Mouse (Mus musculus): ENCODE measurements around the gene Faap100. TPM values are rescaled to one million over a fixed set of nuclear protein-coding genes. Genes with fewer than 3 reads are reported as not detected.

The Faap100 gene
- polyA plus RNA-seq, 1 experiment from 2014 or later = 44.6 TPM

DNA sequence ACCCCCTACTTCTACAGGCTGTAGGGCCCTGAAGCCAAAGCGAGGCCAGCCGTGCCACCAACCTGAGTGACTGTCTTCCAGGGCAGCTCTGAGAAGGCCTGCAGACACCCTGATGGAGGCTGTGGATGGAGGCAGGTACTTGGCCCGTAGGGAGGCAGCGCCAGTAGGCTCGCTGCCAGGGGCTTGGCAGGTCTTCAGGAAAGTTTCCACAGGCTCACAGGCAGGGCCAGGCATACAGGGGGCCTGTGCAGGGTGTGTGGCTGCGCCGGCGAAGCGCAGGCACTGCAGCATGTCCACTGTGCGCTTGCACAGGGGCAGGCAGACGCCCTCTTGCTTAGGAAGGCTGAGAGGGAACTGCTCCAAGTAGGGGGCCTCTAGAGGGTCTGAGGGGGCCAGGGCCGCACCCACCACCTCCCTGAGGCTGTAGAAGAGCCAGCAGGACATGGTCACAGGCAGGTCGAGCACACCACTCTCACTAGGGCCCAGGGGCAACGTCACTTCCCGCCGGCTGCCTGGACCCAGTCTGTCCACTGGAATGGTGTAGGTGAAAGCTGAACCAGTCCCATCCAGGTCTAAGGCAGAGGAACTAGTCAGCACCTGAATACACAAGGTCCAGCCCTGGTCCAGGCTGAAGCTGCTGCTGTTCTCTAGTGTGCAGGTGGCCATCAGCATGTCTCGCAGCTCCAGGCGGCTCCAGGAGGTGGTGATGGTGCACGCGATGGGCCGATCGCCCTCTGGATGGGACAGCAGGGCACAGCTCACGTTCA, 4.6 kb downstream of the Faap100 start:
- no peaks in the 10 kb centered on the region for H3K27me3 ChIP-seq
- peaks cover 75% of the 10 kb centered on the region for H3K36me3 ChIP-seq
- no peak for ATAC-seq (ENCODE audit: insufficient number of reproducible peaks, insufficient read depth, low FRiP score, low TSS enrichment)
- H3K27ac ChIP-seq = no peak overlapping the region
- H3K9me3 ChIP-seq = no peaks in the 10 kb centered on the region
- no peak overlapping the region for H3K4me2 ChIP-seq (replicated peaks)
- H3K4me3 ChIP-seq = no peak overlapping the region
- WGBS = 88% methylated on average over 23 of the region's 23 CpGs
- no peak overlapping the region for H3K9ac ChIP-seq
- peaks cover 17% of the 10 kb centered on the region for H3K4me1 ChIP-seq

DNA sequence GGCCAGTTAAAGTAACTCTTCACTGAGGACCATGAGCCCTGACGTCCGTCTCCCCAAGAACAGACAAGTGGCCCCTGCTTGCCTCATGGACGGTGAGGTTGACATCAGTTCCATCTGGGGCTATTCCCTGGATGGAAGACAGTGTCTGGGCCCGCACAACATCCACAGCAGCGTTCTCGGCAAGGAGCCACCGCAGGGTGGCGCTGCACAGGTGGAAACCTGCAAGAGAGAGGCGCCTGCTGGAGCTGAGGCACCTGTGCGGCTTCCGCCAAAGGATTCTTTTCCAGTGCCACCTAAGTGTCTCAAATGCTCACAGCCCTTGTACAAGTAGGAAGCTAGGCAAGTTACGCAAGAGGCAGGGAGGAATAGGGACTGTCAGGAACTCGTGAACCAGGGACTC, 5.5 kb downstream of the Faap100 start:
- Histone ChIP-seq H3K9me3 (no peaks in the 10 kb centered on the region), H3K27me3 (no peaks in the 10 kb centered on the region), H3K9ac (no peak overlapping the region), H3K36me3 (peaks cover 80% of the 10 kb centered on the region), H3K4me1 (peaks cover 15% of the 10 kb centered on the region), H3K4me2 (replicated peaks) (no peak overlapping the region), H3K27ac (no peak overlapping the region), H3K4me3 (no peak overlapping the region)
- no peak for ATAC-seq (ENCODE audit: insufficient number of reproducible peaks, insufficient read depth, low FRiP score, low TSS enrichment)
- 60% methylated on average over 13 of the region's 13 CpGs for WGBS

DNA sequence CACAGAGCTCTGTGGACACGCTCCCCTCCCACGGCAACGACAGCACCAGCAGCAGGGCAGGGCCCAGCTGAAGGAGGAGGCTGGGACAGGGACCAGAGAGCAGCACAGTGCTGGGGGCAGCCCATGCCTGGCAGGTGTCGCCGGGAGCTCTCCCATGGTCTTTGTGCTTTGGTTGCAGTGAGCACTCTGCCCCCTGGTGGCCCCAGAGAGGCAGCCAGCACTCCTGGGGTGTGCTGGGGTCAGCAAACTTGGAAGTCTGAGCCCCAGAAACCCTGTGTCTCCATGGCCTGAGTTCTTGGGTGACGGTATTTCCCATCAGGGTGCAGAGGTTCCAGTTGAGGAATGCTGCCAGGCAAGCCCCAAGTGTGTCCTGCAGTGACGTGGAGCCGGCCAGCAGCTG, 8.9 kb downstream of the Faap100 start:
- H3K4me2 ChIP-seq (replicated peaks) = no peak overlapping the region
- 0 out of 2 replicates have a peak overlapping the region, but pooled peaks have one; percentile 3 for H3K27ac ChIP-seq
- H3K27me3 ChIP-seq = no peaks in the 10 kb centered on the region
- no peaks in the 10 kb centered on the region for H3K9me3 ChIP-seq
- peaks cover 11% of the 10 kb centered on the region; the same call in 1 of the 2 replicates for H3K4me1 ChIP-seq
- WGBS = 38% methylated on average over 8 of the region's 8 CpGs
- no peak overlapping the region for H3K4me3 ChIP-seq
- H3K9ac ChIP-seq = no peak overlapping the region
- H3K36me3 ChIP-seq = peaks cover 57% of the 10 kb centered on the region
- peak; percentile 13; the same call in 1 of the 2 replicates for ATAC-seq (ENCODE audit: insufficient number of reproducible peaks, insufficient read depth, low FRiP score, low TSS enrichment)

DNA sequence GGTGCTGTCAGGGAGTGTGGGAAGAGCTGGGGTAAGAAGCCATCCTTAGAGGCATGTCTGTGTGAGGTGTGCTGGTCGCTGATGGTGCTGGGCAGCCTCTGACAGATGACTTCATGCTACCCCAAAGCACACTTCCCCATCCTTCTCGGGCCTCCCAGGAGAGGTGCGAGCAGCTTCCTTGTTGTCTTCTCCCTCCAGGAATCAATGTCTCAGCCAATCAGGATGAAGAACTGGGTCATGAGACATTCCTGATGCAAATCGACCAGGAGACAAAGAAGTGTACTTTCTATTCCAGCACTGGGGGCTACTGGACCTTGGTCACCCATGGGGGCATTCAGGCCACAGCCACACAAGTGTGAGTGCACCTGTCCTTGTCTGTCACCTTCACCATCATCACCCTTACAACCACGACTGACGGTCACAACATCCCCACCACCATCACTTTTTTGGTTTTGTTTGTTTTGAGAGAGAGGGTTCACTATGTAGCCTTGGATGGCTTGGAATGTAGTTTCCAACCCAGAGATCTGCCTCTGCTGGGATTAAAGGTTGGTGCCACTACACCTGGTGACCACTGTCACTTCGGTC, 12.0 kb downstream of the Faap100 start:
- ATAC-seq (ENCODE audit: insufficient number of reproducible peaks, insufficient read depth, low FRiP score, low TSS enrichment) = no peak
- Histone ChIP-seq H3K9ac (no peak overlapping the region), H3K27ac (no peak overlapping the region), H3K4me1 (peaks cover 19% of the 10 kb centered on the region), H3K36me3 (peaks cover 27% of the 10 kb centered on the region), H3K9me3 (no peaks in the 10 kb centered on the region), H3K4me3 (no peak overlapping the region), H3K4me2 (replicated peaks) (no peak overlapping the region), H3K27me3 (no peaks in the 10 kb centered on the region)
- WGBS = 40% methylated on average over 7 of the region's 7 CpGs

DNA sequence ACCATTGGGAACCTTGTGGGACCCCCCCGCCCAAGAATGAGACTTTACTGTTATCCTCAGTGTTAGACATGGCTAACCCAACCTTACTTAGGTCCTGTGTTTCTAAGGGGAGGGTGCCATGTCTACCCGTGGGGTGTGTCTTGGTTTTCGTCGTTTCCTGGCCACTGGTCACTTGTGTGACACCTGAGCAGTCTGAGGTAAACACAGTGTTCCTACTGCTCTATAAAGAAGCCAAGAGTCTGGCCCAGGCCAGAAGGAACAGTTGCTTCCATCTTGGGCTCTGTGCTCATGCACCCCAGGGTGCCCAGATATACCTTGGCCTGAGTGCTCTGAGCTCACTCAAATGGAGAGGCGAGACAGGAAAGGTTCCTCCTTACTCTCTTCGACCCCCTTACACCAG, 15.7 kb downstream of the Faap100 start:
- Histone ChIP-seq H3K27ac (no peak overlapping the region), H3K9ac (no peak overlapping the region), H3K9me3 (no peaks in the 10 kb centered on the region), H3K4me2 (replicated peaks) (no peak overlapping the region), H3K27me3 (no peaks in the 10 kb centered on the region), H3K4me1 (peaks cover 50% of the 10 kb centered on the region), H3K36me3 (no peaks in the 10 kb centered on the region), H3K4me3 (no peak overlapping the region)
- 83% methylated on average over 6 of the region's 6 CpGs for WGBS
- ATAC-seq (ENCODE audit: insufficient number of reproducible peaks, insufficient read depth, low FRiP score, low TSS enrichment) = no peak

DNA sequence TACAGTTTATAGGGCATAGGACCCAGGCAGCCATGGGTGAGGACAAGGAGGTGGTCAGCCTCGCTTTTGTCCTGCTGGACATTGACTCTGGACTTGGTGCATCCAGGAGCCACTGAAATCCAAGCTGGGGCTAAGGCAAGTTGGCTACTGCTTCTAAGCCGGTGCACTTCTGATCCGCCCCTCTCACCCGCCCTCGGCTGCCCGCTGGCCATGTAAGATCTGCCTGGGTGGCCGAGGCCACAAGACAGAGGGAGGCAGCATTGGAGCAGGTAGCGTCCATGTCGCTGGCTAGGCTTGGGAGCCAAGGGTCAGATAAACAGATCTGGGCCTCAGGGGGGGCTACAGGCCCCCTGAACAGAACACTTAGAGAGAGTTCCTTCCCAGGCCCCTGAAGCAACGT, 17.3 kb downstream of the Faap100 start, which contains the start of gene Fscn2:
TSS of gene Fscn2 (plus strand) at position 240 of the 400 bp plus-strand sequence.
- Histone ChIP-seq H3K27ac (peak within 1 kb of the TSS; percentile 50; the same call in 1 of the 2 replicates), H3K9ac (peak within 1 kb of the TSS; percentile 30; the same call in 1 of the 2 replicates), H3K4me3 (no peak within 1 kb of the TSS), H3K27me3 (no peaks in the 10 kb centered on the region), H3K36me3 (no peaks in the 10 kb centered on the region), H3K9me3 (no peaks in the 10 kb centered on the region), H3K4me1 (peaks cover 57% of the 10 kb centered on the region), H3K4me2 (replicated peaks) (no peak within 1 kb of the TSS)
- ATAC-seq (ENCODE audit: insufficient number of reproducible peaks, insufficient read depth, low FRiP score, low TSS enrichment) = no peak
- WGBS = 61% methylated on average over 8 of the region's 10 CpGs

DNA sequence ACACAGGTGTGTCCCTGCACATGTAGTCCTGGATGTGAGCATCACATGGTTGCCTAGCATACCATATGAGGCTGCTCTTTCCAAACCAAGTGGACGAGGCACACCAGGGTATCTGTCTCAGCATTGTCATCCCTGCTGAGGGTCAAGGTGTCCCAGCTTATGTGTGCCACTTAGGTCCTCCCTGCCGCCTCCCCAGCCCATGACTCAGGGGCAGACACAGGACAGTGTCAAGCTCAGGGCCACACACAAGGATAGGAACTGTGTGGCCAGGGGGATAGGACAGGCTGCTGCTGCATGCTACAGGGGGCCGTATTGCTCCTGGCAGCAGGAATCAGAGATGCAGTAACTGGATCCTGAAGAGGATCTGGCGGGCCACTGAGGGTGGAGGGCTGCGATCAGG, 17.8 kb downstream of the Faap100 start:
- ATAC-seq (ENCODE audit: insufficient number of reproducible peaks, insufficient read depth, low FRiP score, low TSS enrichment) = no peak
- Histone ChIP-seq H3K4me2 (replicated peaks) (no peak overlapping the region), H3K27ac (peak overlapping the region; percentile 50; the same call in 1 of the 2 replicates), H3K27me3 (no peaks in the 10 kb centered on the region), H3K4me1 (peaks cover 53% of the 10 kb centered on the region), H3K9ac (0 out of 2 replicates have a peak overlapping the region, but pooled peaks have one; percentile 30), H3K36me3 (no peaks in the 10 kb centered on the region), H3K9me3 (no peaks in the 10 kb centered on the region), H3K4me3 (no peak overlapping the region)
- WGBS = 63% methylated on average over 5 of the region's 5 CpGs

DNA sequence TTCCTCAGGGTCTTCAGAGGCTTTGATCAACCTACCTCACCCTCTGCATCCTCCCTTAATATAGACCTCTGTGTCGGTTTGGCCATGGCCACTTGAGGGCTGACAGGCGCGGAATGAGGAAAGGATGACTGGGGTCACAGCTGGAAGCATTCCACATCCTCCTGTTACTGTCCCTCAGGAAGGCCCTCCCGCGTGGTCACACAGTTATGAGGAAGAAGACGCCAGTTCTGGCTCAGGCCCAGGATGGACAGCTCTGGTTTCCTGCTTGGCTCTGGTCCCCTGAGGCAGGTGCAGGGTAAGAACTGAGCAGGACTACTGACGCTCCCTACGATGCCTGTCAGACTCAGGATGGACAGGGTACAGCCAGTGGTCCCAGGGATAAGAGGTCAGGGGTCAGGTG, 18.5 kb downstream of the Faap100 start:
- peaks cover 56% of the 10 kb centered on the region for H3K4me1 ChIP-seq
- no peak overlapping the region for H3K9ac ChIP-seq
- H3K27me3 ChIP-seq = no peaks in the 10 kb centered on the region

DNA sequence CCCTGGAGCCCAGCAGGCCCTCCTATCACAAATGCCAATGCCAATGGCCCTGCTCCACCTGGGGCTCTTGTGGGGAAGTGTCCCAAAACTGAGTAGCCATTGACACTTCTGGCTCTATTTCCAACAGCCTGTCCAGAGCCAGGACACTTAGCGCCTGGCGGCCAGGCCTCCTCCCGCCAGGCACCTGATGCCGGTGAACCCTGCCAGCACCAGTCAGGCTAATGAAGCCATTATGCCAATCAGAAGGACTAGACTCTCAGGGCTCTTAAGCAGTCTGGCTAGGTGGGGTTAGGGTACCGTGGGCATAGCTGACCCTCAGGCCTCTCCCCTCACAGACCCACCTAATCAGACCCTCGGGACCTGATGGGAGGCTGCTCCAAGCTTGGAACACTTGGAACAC, 19.2 kb downstream of the Faap100 start:
- no peak overlapping the region for H3K4me3 ChIP-seq
- no peaks in the 10 kb centered on the region for H3K36me3 ChIP-seq
- no peak for ATAC-seq (ENCODE audit: insufficient number of reproducible peaks, insufficient read depth, low FRiP score, low TSS enrichment)
- no peak overlapping the region for H3K9ac ChIP-seq
- H3K4me2 ChIP-seq (replicated peaks) = no peak overlapping the region
- no peaks in the 10 kb centered on the region for H3K9me3 ChIP-seq
- WGBS = 83% methylated on average over 6 of the region's 6 CpGs
- H3K27me3 ChIP-seq = no peaks in the 10 kb centered on the region
- peak overlapping the region; percentile 97 for H3K27ac ChIP-seq
- peaks cover 60% of the 10 kb centered on the region for H3K4me1 ChIP-seq

More for the DNA sequence above, 18.5 kb downstream of the Faap100 start:
- Histone ChIP-seq H3K4me3 (no peak overlapping the region), H3K27ac (0 out of 2 replicates have a peak overlapping the region, but pooled peaks have one; percentile 17), H3K9me3 (no peaks in the 10 kb centered on the region), H3K36me3 (no peaks in the 10 kb centered on the region), H3K4me2 (replicated peaks) (no peak overlapping the region)
- 45% methylated on average over 8 of the region's 8 CpGs for WGBS
- no peak for ATAC-seq (ENCODE audit: insufficient number of reproducible peaks, insufficient read depth, low FRiP score, low TSS enrichment)

DNA sequence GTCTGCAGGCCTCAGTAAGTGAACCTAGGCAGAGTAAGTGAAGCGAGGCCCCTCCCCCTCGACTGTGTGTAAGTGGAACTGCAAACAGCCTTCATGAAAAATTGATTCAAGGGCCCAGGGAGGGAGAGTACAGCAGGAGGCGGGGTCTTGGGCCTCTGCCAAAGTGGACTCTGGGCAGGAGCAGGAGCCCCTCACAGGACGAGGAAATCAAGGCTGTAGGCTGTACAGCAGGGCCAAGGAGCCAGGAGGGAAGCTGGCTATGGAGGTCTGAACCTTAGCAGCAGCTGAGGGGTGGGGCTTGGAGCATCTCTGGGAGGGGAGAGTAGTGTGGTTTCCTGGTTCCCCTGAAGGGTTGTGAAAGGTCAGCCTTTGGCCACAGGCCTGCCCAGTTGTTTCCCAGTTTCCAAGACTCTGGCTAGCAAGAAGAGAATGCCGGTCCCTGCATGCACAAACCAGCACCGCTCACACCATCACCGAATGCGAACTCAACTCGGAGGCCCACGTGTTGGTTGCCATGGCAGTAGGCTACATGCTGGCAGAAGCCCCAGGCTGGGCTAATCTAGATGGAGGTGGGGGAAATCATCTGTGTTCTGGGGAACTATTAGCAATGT, 20.7 kb downstream of the Faap100 start:
- WGBS = 6% methylated on average over 10 of the region's 10 CpGs
- Histone ChIP-seq H3K4me2 (replicated peaks) (peak overlapping the region; percentile 19; the same call in 1 of the 2 replicates), H3K9ac (no peak overlapping the region), H3K9me3 (no peaks in the 10 kb centered on the region), H3K4me1 (peaks cover 67% of the 10 kb centered on the region), H3K4me3 (no peak overlapping the region), H3K27me3 (no peaks in the 10 kb centered on the region), H3K36me3 (no peaks in the 10 kb centered on the region), H3K27ac (peak overlapping the region; percentile 97)
- ATAC-seq (ENCODE audit: insufficient number of reproducible peaks, insufficient read depth, low FRiP score, low TSS enrichment) = peak; percentile 80

DNA sequence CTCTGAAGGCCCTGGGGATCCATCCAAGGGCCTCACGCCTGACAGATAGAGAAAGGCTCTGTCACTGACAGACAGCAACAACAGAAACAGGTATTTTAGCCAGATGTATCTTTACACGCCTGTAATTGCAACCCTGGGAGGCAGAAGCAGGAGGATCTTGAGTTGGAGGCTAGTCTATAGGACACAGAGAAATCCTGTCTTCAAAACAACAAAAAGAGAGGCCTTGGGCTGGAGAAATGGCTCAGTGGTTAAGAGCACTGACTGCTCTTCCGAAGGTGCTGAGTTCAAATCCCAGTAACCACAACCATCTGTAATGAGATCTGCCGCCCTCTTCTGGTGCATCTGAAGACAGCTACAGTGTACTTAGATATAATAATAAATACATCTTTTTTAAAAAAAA, 21.7 kb downstream of the Faap100 start:
- H3K4me2 ChIP-seq (replicated peaks) = no peak overlapping the region
- H3K9me3 ChIP-seq = no peaks in the 10 kb centered on the region
- H3K9ac ChIP-seq = no peak overlapping the region
- H3K4me1 ChIP-seq = peaks cover 67% of the 10 kb centered on the region
- H3K27me3 ChIP-seq = no peaks in the 10 kb centered on the region
- no peaks in the 10 kb centered on the region for H3K36me3 ChIP-seq
- no peak overlapping the region for H3K4me3 ChIP-seq
- H3K27ac ChIP-seq = peak overlapping the region; percentile 97; the same call in 1 of the 2 replicates
- no peak for ATAC-seq (ENCODE audit: insufficient number of reproducible peaks, insufficient read depth, low FRiP score, low TSS enrichment)
- WGBS = 91% methylated on average over 4 of the region's 4 CpGs
